Mouse (Mus musculus): ENCODE measurements around the gene Pum3.

- TF ChIP-seq CTCF (IDR thresholded peaks at IDR 0.05; ENCODE audit: extremely low read depth, insufficient read length, insufficient replicate concordance, low read depth, low read length) = no peak
- peak; percentile 73 for TF ChIP-seq POLR2A (IDR thresholded peaks at IDR 0.05; ENCODE audit: low read depth, low read length)
These were observed at the start of gene Pum3 for GRCm38 (mm10) chr19:27429745-27430251.

Measured in small intestine, adult 2 months (tissue).